Mouse (Mus musculus) spleen, postnatal 36 days (tissue): Measurements from ENCODE around the gene Defa32.
"Not testable (repeated sequence)": the region's sequence is repeated elsewhere in the genome, so short reads cannot be mapped to it uniquely, and the experiment has no call there.

Source experiments
- DNase-seq, 2 experiments: peaks; one replicate each; pipeline ENCODE4 v3.0.0; 2022; ENCODE audit warnings: low spot score in 2 of 2, mixed read lengths in 1 of 2

The Defa32 gene

DNA sequence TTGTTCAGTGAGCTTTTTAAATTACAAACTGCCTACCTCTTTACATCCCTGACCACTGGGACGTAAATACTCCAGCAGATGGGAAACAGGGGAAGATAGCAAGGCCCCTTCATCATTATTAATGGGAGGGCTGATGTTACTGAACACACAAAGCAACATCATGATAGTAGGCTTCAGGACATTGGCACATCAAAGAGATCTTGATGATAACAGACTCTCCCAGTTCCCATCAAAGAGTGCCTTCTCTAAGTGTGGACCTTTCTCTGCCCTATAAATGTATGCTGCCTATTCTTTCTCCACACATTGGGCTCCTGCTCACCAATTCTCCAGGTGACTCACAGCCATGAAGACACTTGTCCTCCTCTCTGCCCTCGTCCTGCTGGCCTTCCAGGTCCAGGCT, at the start of gene Defa32:
Defa32 (plus strand) TSS at position 301 of the 400 bp plus-strand sequence.
- DNase-seq, result not testable (repeated sequence)

DNA sequence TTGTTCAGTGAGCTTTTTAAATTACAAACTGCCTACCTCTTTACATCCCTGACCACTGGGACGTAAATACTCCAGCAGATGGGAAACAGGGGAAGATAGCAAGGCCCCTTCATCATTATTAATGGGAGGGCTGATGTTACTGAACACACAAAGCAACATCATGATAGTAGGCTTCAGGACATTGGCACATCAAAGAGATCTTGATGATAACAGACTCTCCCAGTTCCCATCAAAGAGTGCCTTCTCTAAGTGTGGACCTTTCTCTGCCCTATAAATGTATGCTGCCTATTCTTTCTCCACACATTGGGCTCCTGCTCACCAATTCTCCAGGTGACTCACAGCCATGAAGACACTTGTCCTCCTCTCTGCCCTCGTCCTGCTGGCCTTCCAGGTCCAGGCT, 19.9 kb upstream of the Defa32 start, which contains the start of gene Defa20:
Defa20 (plus strand) TSS at position 301 of the 400 bp plus-strand sequence.
- not testable (repeated sequence) for DNase-seq

DNA sequence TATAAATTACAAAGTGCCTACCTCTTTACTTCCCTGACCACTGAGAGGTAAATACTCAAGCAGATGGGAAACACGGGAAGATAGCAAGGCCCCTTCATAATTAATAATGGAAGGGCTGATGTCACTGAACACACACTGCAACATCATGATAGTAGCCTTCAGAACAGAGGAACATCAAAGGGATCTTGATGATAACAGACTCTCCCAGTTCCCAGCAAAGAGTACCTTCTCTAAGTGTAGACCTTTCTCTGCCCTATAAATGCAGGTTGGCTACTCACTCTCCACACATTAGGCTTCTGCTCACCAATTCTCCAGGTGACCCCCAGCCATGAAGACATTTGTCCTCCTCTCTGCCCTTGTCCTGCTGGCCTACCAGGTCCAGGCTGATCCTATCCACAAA, 36.3 kb downstream of the Defa32 start, which contains the start of gene Defa37:
Defa37 (plus strand) TSS at position 301 of the 400 bp plus-strand sequence.
- not testable (repeated sequence) for DNase-seq
